Mouse (Mus musculus): ENCODE data around the gene B3glct. TPM values are rescaled to one million over a fixed set of nuclear protein-coding genes. Genes with fewer than 3 reads are reported as not detected.

The B3glct gene
- polyA plus RNA-seq (2014; fragmentation: Illumina TruSeq; extraction: RNeasy Lipid Tissue Mini Kit (QIAGEN cat#74804); ENCODE audit: low read depth, low replicate concordance) = 1.7 TPM

DNA sequence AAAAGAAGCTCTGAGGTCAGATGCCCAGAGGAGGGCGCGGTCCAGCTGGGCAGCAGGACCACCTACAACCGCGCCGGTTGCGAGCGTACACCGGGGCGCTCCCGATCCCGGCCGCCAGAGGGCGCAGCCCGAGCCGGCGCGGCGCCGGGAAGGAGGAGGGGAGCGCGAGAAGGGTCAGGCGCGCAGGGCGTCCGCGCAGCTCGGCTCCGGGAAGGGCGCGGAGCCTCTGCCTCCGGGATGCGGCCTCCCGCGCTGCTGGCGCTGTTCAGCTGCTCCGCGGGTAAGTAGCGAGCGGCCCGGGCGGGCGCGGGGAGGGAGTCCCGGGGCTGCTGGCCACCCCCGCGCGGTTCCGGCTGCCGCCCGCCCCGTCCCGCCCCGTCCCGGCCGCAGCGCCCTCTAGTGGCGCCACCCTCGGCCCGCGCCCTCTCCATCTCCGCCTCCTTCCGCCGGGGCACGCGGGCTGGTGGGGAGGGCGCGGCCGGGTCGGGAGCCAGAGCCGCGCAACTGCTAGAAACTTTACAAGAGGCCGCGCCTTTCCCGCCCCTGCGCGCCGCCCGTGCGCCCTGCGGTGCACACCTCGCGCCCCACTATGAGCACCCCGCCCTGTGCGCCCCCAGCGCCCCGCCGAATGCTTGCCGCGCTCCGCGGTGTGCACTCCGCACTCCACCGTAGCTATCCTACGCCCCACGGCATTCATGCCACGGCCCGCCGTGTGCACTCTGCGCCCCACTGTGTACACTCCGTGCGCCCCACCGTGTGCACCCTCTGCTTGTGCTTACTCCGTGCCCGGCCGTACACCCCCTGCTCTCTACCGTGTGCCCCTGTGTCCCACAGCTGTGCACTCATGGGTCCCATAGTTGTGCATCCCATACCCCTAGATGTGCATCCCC lies at the start of gene B3glct:
Gene B3glct (plus strand): TSS at position 131 of the 890 bp plus-strand sequence.

DNA sequence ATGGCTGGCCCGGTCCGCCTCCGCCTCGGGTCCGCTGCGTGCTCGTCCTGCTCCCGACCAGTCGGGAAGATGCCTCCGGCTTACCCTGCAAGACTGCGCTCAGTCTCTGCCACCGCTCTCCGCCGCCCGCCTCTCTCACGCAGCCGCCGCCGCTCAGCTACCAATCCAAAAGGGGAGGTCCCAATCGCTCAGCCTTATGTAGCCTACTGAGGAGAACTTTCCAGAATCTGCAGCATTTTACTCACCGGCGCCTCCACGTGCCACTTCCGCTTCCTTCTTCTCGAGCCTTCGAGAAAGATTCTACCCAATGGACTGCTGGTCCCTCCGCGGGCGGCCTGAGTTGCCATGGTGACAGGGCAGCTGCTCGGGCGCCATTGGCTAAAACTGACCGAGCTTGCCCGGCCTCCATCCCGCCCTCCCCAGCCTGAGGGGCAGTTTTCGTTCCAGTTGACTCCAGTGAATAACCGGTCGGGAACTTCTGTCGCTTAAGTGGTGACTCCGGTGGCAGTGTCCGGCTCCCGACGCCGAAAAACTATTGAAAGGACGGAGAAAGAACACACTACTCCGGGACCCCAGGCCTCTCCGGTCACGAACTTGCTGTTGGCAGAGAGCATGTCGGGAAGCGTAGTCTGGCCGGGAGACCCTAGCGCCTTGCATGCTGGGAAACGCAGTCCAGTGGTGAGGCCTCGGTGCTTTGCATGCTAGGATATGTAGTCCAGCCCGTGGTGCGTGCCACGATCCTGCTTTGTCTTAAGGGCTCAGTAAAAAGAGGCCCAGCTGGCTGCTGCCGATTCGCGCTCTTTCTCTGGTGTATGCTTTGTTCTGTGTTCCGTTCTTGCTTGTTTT lies 41.7 kb upstream of the B3glct start, which contains the start of gene Hsph1:
Gene Hsph1 (minus strand): TSS at position 302 of the 846 bp plus-strand sequence.

Other genes with a start within 250 kb of the B3glct start
- gene Tex26, start 238.6 kb upstream of the B3glct start, polyA plus RNA-seq (2014; fragmentation: Illumina TruSeq; extraction: RNeasy Lipid Tissue Mini Kit (QIAGEN cat#74804); ENCODE audit: low read depth, low replicate concordance) = not detected
- gene Wdr95, start 149.6 kb upstream of the B3glct start, polyA plus RNA-seq (2014; fragmentation: Illumina TruSeq; extraction: RNeasy Lipid Tissue Mini Kit (QIAGEN cat#74804); ENCODE audit: low read depth, low replicate concordance) = not detected
- 56.3 TPM for gene Hsph1, start 41.9 kb upstream of the B3glct start, polyA plus RNA-seq (2014; fragmentation: Illumina TruSeq; extraction: RNeasy Lipid Tissue Mini Kit (QIAGEN cat#74804); ENCODE audit: low read depth, low replicate concordance)